Mouse (Mus musculus): ENCODE results near the gene Sppl2b. TPM values are rescaled to one million over a fixed set of nuclear protein-coding genes. Genes with fewer than 3 reads are reported as not detected.
A peak's percentile ranks its signal among the peaks of the same experiment; 100 is the strongest.

Gene Sppl2b
- 32.1 and 34.6 TPM in 2 replicates for polyA plus RNA-seq (2016; fragmentation: Nextera tagmentation; extraction: Ambion mirVana)

GRCm38 (mm10) chr10:80854913-80855748, at the start of gene Sppl2b, which contains the start of gene Lsm7:
Gene Sppl2b (plus strand): TSS chr10:80855275.
Gene Lsm7 (minus strand): TSS chr10:80855209.
- under 1% methylated on average over 81 of the region's 81 CpGs for WGBS
- H3K27me3 ChIP-seq (ENCODE audit: insufficient read depth, poor library complexity, severe bottlenecking), result no peaks in the 10 kb centered on the region
- DNase-seq (ENCODE audit: low spot score), result peak; percentile 98
- peaks cover 39% of the 10 kb centered on the region for H3K4me1 ChIP-seq
- H3K4me3 ChIP-seq, result peak within 1 kb of the TSS; percentile 89
- H3K9me3 ChIP-seq, result no peaks in the 10 kb centered on the region
- peak within 1 kb of the TSS; percentile 87 for H3K27ac ChIP-seq
- H3K36me3 ChIP-seq, result peaks cover 31% of the 10 kb centered on the region

- DNase-seq (ENCODE audit: low spot score), result no peak
- Histone ChIP-seq H3K27me3 (ENCODE audit: insufficient read depth, poor library complexity, severe bottlenecking) (peaks cover 23% of the 10 kb centered on the region), H3K27ac (peak overlapping the region; percentile 37; the same call in 1 of the 2 replicates), H3K4me3 (peak overlapping the region; percentile 9), H3K4me1 (peaks cover 67% of the 10 kb centered on the region), H3K36me3 (peaks cover 54% of the 10 kb centered on the region), H3K9me3 (no peaks in the 10 kb centered on the region)
- 74% methylated on average over 5 of the region's 5 CpGs for WGBS
Observed at GRCm38 (mm10) chr10:80805322-80805721, 49.8 kb upstream of the Sppl2b start.

GRCm38 (mm10) chr10:80805925-80806324, 49.1 kb upstream of the Sppl2b start:
- Histone ChIP-seq H3K36me3 (peaks cover 50% of the 10 kb centered on the region), H3K4me3 (0 out of 2 replicates have a peak overlapping the region, but pooled peaks have one; percentile 69), H3K27ac (peak overlapping the region; percentile 89; the same call in 1 of the 2 replicates), H3K4me1 (peaks cover 66% of the 10 kb centered on the region), H3K27me3 (ENCODE audit: insufficient read depth, poor library complexity, severe bottlenecking) (peaks cover 26% of the 10 kb centered on the region), H3K9me3 (no peaks in the 10 kb centered on the region)
- 18% methylated on average over 3 of the region's 3 CpGs for WGBS
- DNase-seq (ENCODE audit: low spot score), result peak; percentile 89

- 37% methylated on average over 34 of the region's 34 CpGs for WGBS
- Histone ChIP-seq H3K9me3 (no peaks in the 10 kb centered on the region), H3K36me3 (peaks cover 44% of the 10 kb centered on the region), H3K4me1 (peaks cover 66% of the 10 kb centered on the region), H3K27me3 (ENCODE audit: insufficient read depth, poor library complexity, severe bottlenecking) (peaks cover 26% of the 10 kb centered on the region), H3K4me3 (peak overlapping the region; percentile 69), H3K27ac (peak overlapping the region; percentile 89)
- DNase-seq (ENCODE audit: low spot score), result no peak
Observed at GRCm38 (mm10) chr10:80806341-80807056, 48.6 kb upstream of the Sppl2b start.

- no peaks in the 10 kb centered on the region for H3K9me3 ChIP-seq
- H3K27ac ChIP-seq, result peak overlapping the region; percentile 89
- DNase-seq (ENCODE audit: low spot score), result peak; percentile 90
- peak overlapping the region; percentile 69 for H3K4me3 ChIP-seq
- H3K36me3 ChIP-seq, result peaks cover 38% of the 10 kb centered on the region
- H3K27me3 ChIP-seq (ENCODE audit: insufficient read depth, poor library complexity, severe bottlenecking), result peaks cover 26% of the 10 kb centered on the region
- WGBS, result 1% methylated on average over 58 of the region's 58 CpGs
- H3K4me1 ChIP-seq, result peaks cover 68% of the 10 kb centered on the region
Observed at GRCm38 (mm10) chr10:80807057-80807627, 47.9 kb upstream of the Sppl2b start.

GRCm38 (mm10) chr10:80808099-80808984, 46.7 kb upstream of the Sppl2b start:
- peaks cover 26% of the 10 kb centered on the region for H3K27me3 ChIP-seq (ENCODE audit: insufficient read depth, poor library complexity, severe bottlenecking)
- H3K36me3 ChIP-seq, result peaks cover 26% of the 10 kb centered on the region
- no peaks in the 10 kb centered on the region for H3K9me3 ChIP-seq
- 13% methylated on average over 40 of the region's 40 CpGs for WGBS
- no peak for DNase-seq (ENCODE audit: low spot score)
- H3K27ac ChIP-seq, result peak overlapping the region; percentile 89
- H3K4me3 ChIP-seq, result peak overlapping the region; percentile 69
- H3K4me1 ChIP-seq, result peaks cover 73% of the 10 kb centered on the region

- 5% methylated on average over 18 of the region's 18 CpGs for WGBS
- no peaks in the 10 kb centered on the region for H3K9me3 ChIP-seq
- H3K36me3 ChIP-seq, result peaks cover 18% of the 10 kb centered on the region
- peak overlapping the region; percentile 69 for H3K4me3 ChIP-seq
- DNase-seq (ENCODE audit: low spot score), result peak; percentile 77
- H3K27me3 ChIP-seq (ENCODE audit: insufficient read depth, poor library complexity, severe bottlenecking), result peaks cover 26% of the 10 kb centered on the region
- H3K27ac ChIP-seq, result peak overlapping the region; percentile 89
- H3K4me1 ChIP-seq, result peaks cover 73% of the 10 kb centered on the region
Observed at GRCm38 (mm10) chr10:80808985-80809632, 46.0 kb upstream of the Sppl2b start.

- H3K36me3 ChIP-seq, result peaks cover 8% of the 10 kb centered on the region
- 2% methylated on average over 20 of the region's 20 CpGs for WGBS
- H3K4me3 ChIP-seq, result peak overlapping the region; percentile 54
- no peaks in the 10 kb centered on the region for H3K9me3 ChIP-seq
- DNase-seq (ENCODE audit: low spot score), result peak; percentile 80
- H3K27ac ChIP-seq, result peak overlapping the region; percentile 86
- peaks cover 26% of the 10 kb centered on the region for H3K27me3 ChIP-seq (ENCODE audit: insufficient read depth, poor library complexity, severe bottlenecking)
- peaks cover 63% of the 10 kb centered on the region for H3K4me1 ChIP-seq
Observed at GRCm38 (mm10) chr10:80810084-80810483, 45.0 kb upstream of the Sppl2b start.

- H3K9me3 ChIP-seq, result no peaks in the 10 kb centered on the region
- no peaks in the 10 kb centered on the region for H3K36me3 ChIP-seq
- peaks cover 14% of the 10 kb centered on the region for H3K27me3 ChIP-seq (ENCODE audit: insufficient read depth, poor library complexity, severe bottlenecking)
- peak overlapping the region; percentile 38 for H3K27ac ChIP-seq
- 46% methylated on average over 5 of the region's 5 CpGs for WGBS
- no peak overlapping the region for H3K4me3 ChIP-seq
- H3K4me1 ChIP-seq, result peaks cover 39% of the 10 kb centered on the region
- no peak for DNase-seq (ENCODE audit: low spot score)
Observed at GRCm38 (mm10) chr10:80812391-80813041, 42.6 kb upstream of the Sppl2b start.

GRCm38 (mm10) chr10:80813366-80813765, 41.7 kb upstream of the Sppl2b start, which contains the start of gene Jsrp1:
Gene Jsrp1 (minus strand): TSS chr10:80813498.
- H3K27ac ChIP-seq, result peak within 1 kb of the TSS; percentile 38
- peaks cover 7% of the 10 kb centered on the region for H3K27me3 ChIP-seq (ENCODE audit: insufficient read depth, poor library complexity, severe bottlenecking)
- H3K36me3 ChIP-seq, result no peaks in the 10 kb centered on the region
- DNase-seq (ENCODE audit: low spot score), result no peak
- no peaks in the 10 kb centered on the region for H3K9me3 ChIP-seq
- H3K4me3 ChIP-seq, result no peak within 1 kb of the TSS
- 40% methylated on average over 4 of the region's 4 CpGs for WGBS
- H3K4me1 ChIP-seq, result peaks cover 30% of the 10 kb centered on the region

- Histone ChIP-seq H3K27me3 (ENCODE audit: insufficient read depth, poor library complexity, severe bottlenecking) (peaks cover 7% of the 10 kb centered on the region), H3K9me3 (no peaks in the 10 kb centered on the region), H3K36me3 (no peaks in the 10 kb centered on the region), H3K27ac (no peak overlapping the region), H3K4me1 (peaks cover 25% of the 10 kb centered on the region), H3K4me3 (no peak overlapping the region)
- no peak for DNase-seq (ENCODE audit: low spot score)
- whole genome bisulfite sequencing, result 67% methylated on average over 7 of the region's 7 CpGs
Observed at GRCm38 (mm10) chr10:80814800-80815199, 40.3 kb upstream of the Sppl2b start.
